Mouse (Mus musculus): ENCODE measurements around the gene Hbb-bh2. TPM values are rescaled to one million over a fixed set of nuclear protein-coding genes. Genes with fewer than 3 reads are reported as not detected.

Gene Hbb-bh2
- total RNA-seq (2014; rRNA removed) (not detected in 2 replicates), polyA plus RNA-seq (2015; fragmentation: Nextera tagmentation; extraction: Ambion mirVana) (not detected in 2 replicates)

GRCm38 (mm10) chr7:103840268-103840667, at the start of gene Hbb-bh2:
TSS of gene Hbb-bh2 (minus strand) at chr7:103840520.
- Histone ChIP-seq H3K4me3 (ENCODE audit: low read length) (no peak within 1 kb of the TSS), H3K27ac (no peak within 1 kb of the TSS), H3K9ac (replicated peaks; ENCODE audit: low read length) (no peak within 1 kb of the TSS), H3K9me3 (ENCODE audit: low read length) (no peaks in the 10 kb centered on the region), H3K27me3 (ENCODE audit: insufficient read depth, low read length) (no peaks in the 10 kb centered on the region), H3K4me1 (ENCODE audit: insufficient read depth, low read length) (no peaks in the 10 kb centered on the region), H3K36me3 (ENCODE audit: insufficient read depth, low read length) (no peaks in the 10 kb centered on the region), H3K4me2 (ENCODE audit: low read depth, low read length) (no peak within 1 kb of the TSS)
- ATAC-seq (no peak), DNase-seq (ENCODE audit: low spot score) (no peak)
- no peak for TF ChIP-seq CTCF (IDR thresholded peaks at IDR 0.05; ENCODE audit: low read depth)
- WGBS: 70% methylated on average over 3 of the region's 3 CpGs

GRCm38 (mm10) chr7:103886152-103886551, 45.8 kb upstream of the Hbb-bh2 start, which contains the start of gene Olfr66:
TSS of gene Olfr66 (minus strand) at chr7:103886252.
- Histone ChIP-seq H3K27ac (no peak within 1 kb of the TSS), H3K36me3 (ENCODE audit: insufficient read depth, low read length) (no peaks in the 10 kb centered on the region), H3K9me3 (ENCODE audit: low read length) (no peaks in the 10 kb centered on the region), H3K9ac (replicated peaks; ENCODE audit: low read length) (no peak within 1 kb of the TSS), H3K27me3 (ENCODE audit: insufficient read depth, low read length) (no peaks in the 10 kb centered on the region), H3K4me3 (ENCODE audit: low read length) (no peak within 1 kb of the TSS), H3K4me2 (ENCODE audit: low read depth, low read length) (no peak within 1 kb of the TSS), H3K4me1 (ENCODE audit: insufficient read depth, low read length) (no peaks in the 10 kb centered on the region)
- ATAC-seq (no peak), DNase-seq (ENCODE audit: low spot score) (no peak)
- no peak for TF ChIP-seq CTCF (IDR thresholded peaks at IDR 0.05; ENCODE audit: low read depth)

- no peak for TF ChIP-seq CTCF (IDR thresholded peaks at IDR 0.05; ENCODE audit: low read depth)
- DNase-seq (ENCODE audit: low spot score) (no peak), ATAC-seq (no peak)
- no peaks in the 10 kb centered on the region for H3K4me1 ChIP-seq (ENCODE audit: insufficient read depth, low read length)
- 92% methylated on average over 2 of the region's 2 CpGs for WGBS
- H3K9ac ChIP-seq (replicated peaks; ENCODE audit: low read length): no peak overlapping the region
- no peaks in the 10 kb centered on the region for H3K9me3 ChIP-seq (ENCODE audit: low read length)
- H3K36me3 ChIP-seq (ENCODE audit: insufficient read depth, low read length): no peaks in the 10 kb centered on the region
- H3K27ac ChIP-seq: no peak overlapping the region
- H3K4me2 ChIP-seq (ENCODE audit: low read depth, low read length): no peak overlapping the region
- no peaks in the 10 kb centered on the region for H3K27me3 ChIP-seq (ENCODE audit: insufficient read depth, low read length)
- H3K4me3 ChIP-seq (ENCODE audit: low read length): no peak overlapping the region
Measured at GRCm38 (mm10) chr7:103877093-103877492, 36.8 kb upstream of the Hbb-bh2 start.

- Histone ChIP-seq H3K4me1 (ENCODE audit: insufficient read depth, low read length) (no peaks in the 10 kb centered on the region), H3K4me2 (ENCODE audit: low read depth, low read length) (no peak overlapping the region), H3K9ac (replicated peaks; ENCODE audit: low read length) (no peak overlapping the region), H3K27me3 (ENCODE audit: insufficient read depth, low read length) (no peaks in the 10 kb centered on the region), H3K27ac (no peak overlapping the region), H3K9me3 (ENCODE audit: low read length) (no peaks in the 10 kb centered on the region), H3K4me3 (ENCODE audit: low read length) (no peak overlapping the region), H3K36me3 (ENCODE audit: insufficient read depth, low read length) (no peaks in the 10 kb centered on the region)
- peak; percentile 36 for TF ChIP-seq CTCF (IDR thresholded peaks at IDR 0.05; ENCODE audit: low read depth)
- 50% methylated on average over 5 of the region's 5 CpGs for WGBS
- peak; percentile 2 for DNase-seq (ENCODE audit: low spot score)
- no peak for ATAC-seq
Measured at GRCm38 (mm10) chr7:103874451-103874850, 34.1 kb upstream of the Hbb-bh2 start.

GRCm38 (mm10) chr7:103873064-103873463, 32.7 kb upstream of the Hbb-bh2 start:
- Histone ChIP-seq H3K36me3 (ENCODE audit: insufficient read depth, low read length) (no peaks in the 10 kb centered on the region), H3K4me2 (ENCODE audit: low read depth, low read length) (no peak overlapping the region), H3K9me3 (ENCODE audit: low read length) (no peaks in the 10 kb centered on the region), H3K27ac (no peak overlapping the region), H3K4me3 (ENCODE audit: low read length) (no peak overlapping the region), H3K27me3 (ENCODE audit: insufficient read depth, low read length) (no peaks in the 10 kb centered on the region), H3K4me1 (ENCODE audit: insufficient read depth, low read length) (no peaks in the 10 kb centered on the region), H3K9ac (replicated peaks; ENCODE audit: low read length) (no peak overlapping the region)
- no peak for ATAC-seq
- peak; percentile 65 for TF ChIP-seq CTCF (IDR thresholded peaks at IDR 0.05; ENCODE audit: low read depth)
- WGBS: 7% methylated on average over 1 of the region's 1 CpGs
- peak; percentile 62 for DNase-seq (ENCODE audit: low spot score)

GRCm38 (mm10) chr7:103870667-103871066, 30.3 kb upstream of the Hbb-bh2 start:
- H3K9ac ChIP-seq (replicated peaks; ENCODE audit: low read length): no peak overlapping the region
- no peak overlapping the region for H3K4me3 ChIP-seq (ENCODE audit: low read length)
- DNase-seq (ENCODE audit: low spot score) (no peak), ATAC-seq (no peak)
- no peaks in the 10 kb centered on the region for H3K36me3 ChIP-seq (ENCODE audit: insufficient read depth, low read length)
- H3K9me3 ChIP-seq (ENCODE audit: low read length): no peaks in the 10 kb centered on the region
- no peak overlapping the region for H3K27ac ChIP-seq
- no peak overlapping the region for H3K4me2 ChIP-seq (ENCODE audit: low read depth, low read length)
- no peak for TF ChIP-seq CTCF (IDR thresholded peaks at IDR 0.05; ENCODE audit: low read depth)
- H3K27me3 ChIP-seq (ENCODE audit: insufficient read depth, low read length): no peaks in the 10 kb centered on the region
- H3K4me1 ChIP-seq (ENCODE audit: insufficient read depth, low read length): no peaks in the 10 kb centered on the region

GRCm38 (mm10) chr7:103865716-103866115, 25.4 kb upstream of the Hbb-bh2 start:
- no peak for ATAC-seq
- no peaks in the 10 kb centered on the region for H3K4me1 ChIP-seq (ENCODE audit: insufficient read depth, low read length)
- H3K4me2 ChIP-seq (ENCODE audit: low read depth, low read length): no peak overlapping the region
- no peaks in the 10 kb centered on the region for H3K27me3 ChIP-seq (ENCODE audit: insufficient read depth, low read length)
- no peak overlapping the region for H3K9ac ChIP-seq (replicated peaks; ENCODE audit: low read length)
- no peak for TF ChIP-seq CTCF (IDR thresholded peaks at IDR 0.05; ENCODE audit: low read depth)
- no peaks in the 10 kb centered on the region for H3K36me3 ChIP-seq (ENCODE audit: insufficient read depth, low read length)
- no peak overlapping the region for H3K27ac ChIP-seq
- H3K9me3 ChIP-seq (ENCODE audit: low read length): no peaks in the 10 kb centered on the region
- no peak for DNase-seq (ENCODE audit: low spot score)
- H3K4me3 ChIP-seq (ENCODE audit: low read length): no peak overlapping the region

Data from hindbrain, postnatal 0 days (tissue).